Mouse (Mus musculus): Measurements from ENCODE around the gene Ccnd2.

Ccnd2 gene

DNA sequence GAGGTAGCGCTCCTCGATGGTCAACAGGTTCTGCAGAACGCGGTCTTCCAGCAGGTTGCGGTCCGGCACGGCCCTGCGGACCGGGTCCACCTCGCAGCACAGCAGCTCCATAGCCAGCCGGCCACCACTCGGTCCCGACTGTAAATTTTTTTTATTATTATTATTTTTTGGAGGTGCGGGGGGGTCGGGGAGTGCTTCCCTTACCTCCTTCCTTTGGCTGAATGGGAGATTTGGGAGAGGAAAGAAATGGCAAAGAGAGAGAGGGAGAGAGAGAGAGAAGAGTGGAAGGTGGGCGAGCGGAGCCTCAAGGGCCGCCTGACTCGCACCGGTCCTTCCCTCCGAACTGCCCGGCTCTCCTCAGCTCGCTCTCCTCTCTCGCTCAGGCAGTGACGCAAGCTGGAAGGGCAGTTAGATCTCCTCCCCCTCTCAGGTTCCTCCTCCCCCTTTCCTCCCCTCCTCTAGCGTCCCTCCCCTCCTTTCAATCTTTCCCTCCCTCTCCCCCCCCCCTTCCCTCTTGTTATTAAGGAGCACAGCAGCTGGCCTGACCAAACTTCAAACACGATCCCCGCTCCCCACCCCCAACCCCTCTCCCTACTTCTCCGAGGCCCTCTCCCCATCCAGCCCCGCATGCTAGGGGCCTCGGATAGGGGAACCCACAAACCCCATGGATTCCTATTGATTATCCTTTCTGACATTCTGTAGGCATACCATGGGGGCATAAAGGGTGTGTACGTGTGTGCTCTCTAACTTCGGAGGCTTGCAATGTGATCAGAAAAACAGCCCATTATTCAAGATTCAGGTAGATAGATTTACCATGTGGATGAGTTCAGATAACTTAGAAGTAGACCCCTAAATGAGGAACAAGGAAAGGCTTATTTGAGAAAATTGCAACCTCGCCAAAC, 1.1 kb downstream of the Ccnd2 start:
- ChIA-PET CTCF (interaction anchor here in 2 of 4 experiments (0.6 to 1.2 kb wide), 4 partner anchors 9 to 1844 kb away, joined by 3 to 7 read pairs (median 4); no protein-coding TSS in a partner anchor), POLR2A (interaction anchor here in 2 of 4 experiments (0.6 to 0.7 kb wide), 4 partner anchors 29 to 334 kb away, joined by 3 to 4 read pairs (median 3); partner anchors contain the start of gene Tigar (in 1 of the 2))

DNA sequence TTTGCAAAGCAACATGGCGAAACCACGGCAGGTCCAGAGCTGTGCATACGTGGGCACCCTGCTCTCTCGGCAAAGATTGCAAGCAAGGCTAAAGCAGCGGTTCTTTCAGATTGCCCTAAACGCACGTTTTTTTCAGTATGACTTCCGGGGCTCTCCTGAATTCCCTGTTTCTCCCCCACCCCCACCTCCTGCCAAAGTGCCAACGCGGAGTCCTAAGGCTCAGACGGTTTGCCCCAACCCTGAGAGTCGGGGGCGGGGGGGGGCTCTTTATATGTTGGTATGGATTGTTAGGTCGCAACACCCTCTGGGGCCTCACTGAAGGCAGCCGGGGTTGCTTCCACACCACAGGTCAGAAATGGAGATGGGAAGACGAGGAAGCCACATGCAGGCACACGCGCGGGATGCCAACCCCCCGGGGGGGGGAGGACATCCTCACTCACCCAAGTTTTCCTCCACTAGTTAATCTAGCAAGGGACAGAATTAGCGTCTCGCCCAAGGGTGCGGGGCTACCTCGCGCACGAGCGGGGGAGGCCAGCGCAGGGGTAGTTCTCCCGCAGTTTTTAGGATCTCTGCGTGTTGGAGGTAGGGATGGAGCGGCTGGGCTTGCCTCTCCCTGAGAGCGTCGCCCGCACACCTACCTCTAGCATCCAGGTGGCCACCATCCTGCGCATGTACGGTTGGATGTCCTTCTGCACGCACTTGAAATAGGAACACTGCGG, 1.9 kb downstream of the Ccnd2 start:
- CTCF ChIA-PET: interaction anchor here in 3 of 4 experiments (0.6 to 1.2 kb wide), 4 partner anchors 8 to 1527 kb away, joined by 3 to 7 read pairs (median 4); no protein-coding TSS in a partner anchor
- POLR2A ChIA-PET: interaction anchor here in 1 of 4 experiments (0.7 kb wide), 2 partner anchors 41 to 333 kb away, joined by 3 read pairs; partner anchors contain the start of gene Tigar

DNA sequence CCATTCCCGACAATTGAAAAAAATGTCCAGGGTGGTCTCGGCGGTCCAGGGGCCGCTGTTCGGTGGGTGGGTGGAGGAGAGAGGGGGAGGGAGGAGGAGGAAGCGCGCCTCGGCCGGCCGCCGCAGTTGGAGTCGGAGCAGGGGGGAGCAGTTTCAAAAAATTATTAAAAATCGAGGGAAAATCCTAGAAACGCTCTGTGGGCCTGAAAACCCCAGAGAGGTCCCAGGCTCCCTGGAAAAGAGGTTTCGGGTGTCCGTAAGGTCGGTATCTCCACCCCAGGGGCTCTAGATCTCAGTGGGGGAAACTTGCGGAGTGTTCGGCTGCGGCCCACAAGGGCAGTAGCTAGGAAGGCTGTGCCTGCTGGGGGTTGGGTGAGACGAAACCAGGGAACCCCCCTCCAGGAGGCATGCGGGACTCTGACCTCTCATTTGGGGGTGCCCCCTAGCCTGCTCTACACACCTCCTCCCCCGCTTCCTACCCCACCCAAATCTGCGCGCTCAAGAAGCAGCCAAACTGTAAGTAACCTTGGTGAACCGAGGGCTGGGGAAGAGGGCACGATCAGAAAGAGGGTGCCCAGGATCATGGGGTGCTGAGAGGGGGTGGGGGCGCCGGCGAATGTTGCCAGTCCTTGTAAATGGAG, 2.6 kb downstream of the Ccnd2 start:
- ChIA-PET CTCF (interaction anchor here in 1 of 4 experiments (0.6 kb wide), 1 partner anchor 127 kb away, joined by 4 read pairs; no protein-coding TSS in a partner anchor), POLR2A (interaction anchor here in 1 of 4 experiments (0.6 kb wide), 2 partner anchors 18 to 299 kb away, joined by 3 to 4 read pairs; no protein-coding TSS in a partner anchor)

DNA sequence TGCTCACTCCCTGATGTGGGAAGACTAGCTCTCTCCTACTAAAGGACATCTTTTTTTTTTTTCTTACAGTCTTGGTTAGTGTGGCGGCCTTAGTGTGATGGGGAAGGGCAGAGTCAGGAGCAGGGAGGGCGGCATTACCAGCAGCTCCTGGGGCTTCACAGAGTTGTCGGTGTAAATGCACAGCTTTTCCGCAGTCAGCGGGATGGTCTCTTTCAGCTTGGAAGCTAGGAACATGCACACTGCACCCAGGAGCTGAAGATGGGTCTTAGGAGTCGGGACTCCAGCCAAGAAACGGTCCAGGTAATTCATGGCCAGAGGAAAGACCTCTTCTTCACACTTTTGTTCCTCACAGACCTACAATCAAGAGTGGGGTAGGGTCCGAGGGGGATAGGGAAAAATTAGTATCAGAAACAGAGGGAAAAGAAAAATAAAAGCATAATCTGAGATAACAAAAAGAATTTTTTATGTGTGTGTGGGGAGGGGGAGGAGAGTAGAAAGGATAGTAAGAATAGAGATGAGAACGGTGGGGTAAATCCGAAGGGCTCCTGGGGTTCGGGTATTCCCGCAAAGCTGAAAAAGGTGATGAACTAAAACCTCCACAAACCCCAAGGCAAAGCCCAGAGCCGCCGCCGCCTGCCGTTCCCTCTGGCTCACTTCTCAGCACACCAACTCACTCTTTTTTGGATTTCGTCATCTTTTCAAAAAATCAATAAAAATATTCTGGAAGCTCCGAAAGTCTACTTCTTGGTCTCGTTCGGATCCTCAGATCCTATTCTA, 3.3 kb downstream of the Ccnd2 start:
- CTCF ChIA-PET: interaction anchor here (0.5 to 2.6 kb wide), 10 partner anchors 21 to 504 kb away, joined by 3 to 11 read pairs (median 5); partner anchors contain the start of gene Parp11 (in 1 of the 4)
- POLR2A ChIA-PET: interaction anchor here (0.6 to 0.9 kb wide), 8 partner anchors 18 to 1354 kb away, joined by 3 to 9 read pairs (median 4); partner anchors contain the start of gene Cracr2a (in 1 of the 4)

DNA sequence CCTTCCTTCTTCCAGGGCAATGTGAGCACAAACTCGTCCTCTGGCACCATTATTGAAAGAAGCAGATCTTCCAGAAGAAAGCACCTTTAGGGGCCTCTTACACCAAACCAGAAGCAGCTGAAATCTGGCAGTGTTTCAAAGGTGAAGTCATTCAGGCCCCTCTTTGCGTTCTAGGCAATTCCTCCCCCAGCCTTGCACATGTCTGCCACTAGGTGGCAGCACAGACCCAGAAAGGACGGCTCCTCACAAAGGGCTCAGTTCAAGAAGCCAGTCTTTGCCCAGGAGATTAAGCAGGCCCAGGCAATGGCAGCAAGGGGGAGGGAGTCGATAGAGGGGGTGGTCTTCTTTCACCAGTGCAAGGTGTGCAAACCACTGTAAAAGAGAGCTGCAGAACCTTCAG, 4.3 kb downstream of the Ccnd2 start:
- CTCF ChIA-PET: interaction anchor here in 3 of 4 experiments (0.6 to 2.6 kb wide), 8 partner anchors 39 to 539 kb away, joined by 3 to 7 read pairs (median 4); partner anchors contain the start of gene Tigar (in 1 of the 3)
- POLR2A ChIA-PET: interaction anchor here in 2 of 4 experiments (0.6 to 0.9 kb wide), 3 partner anchors 15 to 247 kb away, joined by 4 to 6 read pairs (median 4); no protein-coding TSS in a partner anchor

DNA sequence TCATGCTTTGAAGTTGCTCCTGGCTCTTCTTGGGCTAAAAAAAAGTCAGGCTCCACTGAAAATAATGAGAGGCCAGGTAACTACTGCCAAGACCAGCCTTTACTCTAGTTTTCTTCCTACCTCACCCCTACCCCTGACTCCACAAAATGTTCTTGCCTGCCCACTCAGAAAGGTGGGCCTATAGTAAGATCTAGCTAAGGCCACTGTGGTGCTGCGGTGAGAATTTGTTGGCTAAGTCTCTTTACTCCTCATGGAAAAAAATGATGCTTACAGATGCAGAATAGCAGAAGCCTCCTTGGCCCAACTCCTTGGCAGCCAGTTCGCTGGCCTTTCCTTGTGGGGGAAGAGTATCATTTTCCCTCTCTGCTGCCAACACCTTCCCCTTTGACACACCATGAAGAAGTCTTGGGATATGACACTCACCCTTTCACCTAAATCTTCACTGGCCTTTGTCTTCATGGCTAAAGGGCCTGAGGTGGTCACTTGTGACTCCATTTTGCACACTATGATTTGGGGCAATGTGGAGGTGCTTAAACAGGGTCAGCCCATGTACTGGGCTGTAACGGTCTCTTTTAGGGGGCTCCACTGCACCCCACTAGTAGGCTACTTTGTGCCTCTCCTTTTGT, 5.6 kb downstream of the Ccnd2 start:
- CTCF ChIA-PET: interaction anchor here (0.6 to 2.6 kb wide), 6 partner anchors 42 to 262 kb away, joined by 3 to 7 read pairs (median 5); no protein-coding TSS in a partner anchor

DNA sequence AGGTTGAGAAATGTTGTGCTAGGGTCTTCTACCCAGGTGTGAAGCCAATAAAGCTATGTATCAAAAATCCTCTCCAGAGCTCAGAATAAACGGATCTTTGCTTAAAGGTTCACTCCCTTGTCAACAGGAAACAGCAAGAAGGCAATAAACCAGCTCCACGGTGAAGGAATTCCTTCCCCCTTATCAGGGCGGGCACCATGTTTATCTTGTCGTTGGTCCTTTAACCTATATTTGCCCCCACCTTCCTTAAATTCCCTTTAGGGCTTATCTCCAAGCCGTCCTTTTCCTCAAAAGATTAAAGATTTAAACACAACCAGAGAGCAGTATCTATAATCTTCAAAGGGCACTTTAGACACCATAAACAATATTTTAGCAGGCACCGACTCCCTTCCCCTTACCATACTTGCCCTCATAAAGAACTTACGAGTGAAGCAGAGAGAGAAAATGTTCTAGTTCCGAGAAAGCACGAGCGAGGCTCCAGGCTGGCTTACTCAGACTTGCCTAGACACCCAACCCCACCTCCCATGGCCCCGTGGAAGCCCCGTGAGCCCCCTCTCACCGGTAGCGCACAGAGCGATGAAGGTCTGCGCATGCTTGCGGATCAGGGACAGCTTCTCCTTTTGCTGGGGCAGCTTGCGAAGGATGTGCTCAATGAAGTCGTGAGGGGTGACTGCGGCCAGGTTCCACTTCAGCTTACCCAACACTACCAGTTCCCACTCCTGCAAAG, 6.4 kb downstream of the Ccnd2 start:
- POLR2A ChIA-PET: interaction anchor here in 1 of 4 experiments (0.7 kb wide), 1 partner anchor 268 kb away, joined by 4 read pairs; no protein-coding TSS in a partner anchor
- CTCF ChIA-PET: interaction anchor here in 2 of 4 experiments (0.6 to 2.6 kb wide), 2 partner anchors 126 to 173 kb away, joined by 4 to 7 read pairs; no protein-coding TSS in a partner anchor

More for the DNA sequence above, 5.6 kb downstream of the Ccnd2 start:
- POLR2A ChIA-PET: interaction anchor here in 1 of 4 experiments (0.6 to 0.9 kb wide), 3 partner anchors 56 to 354 kb away, joined by 3 read pairs; no protein-coding TSS in a partner anchor

DNA sequence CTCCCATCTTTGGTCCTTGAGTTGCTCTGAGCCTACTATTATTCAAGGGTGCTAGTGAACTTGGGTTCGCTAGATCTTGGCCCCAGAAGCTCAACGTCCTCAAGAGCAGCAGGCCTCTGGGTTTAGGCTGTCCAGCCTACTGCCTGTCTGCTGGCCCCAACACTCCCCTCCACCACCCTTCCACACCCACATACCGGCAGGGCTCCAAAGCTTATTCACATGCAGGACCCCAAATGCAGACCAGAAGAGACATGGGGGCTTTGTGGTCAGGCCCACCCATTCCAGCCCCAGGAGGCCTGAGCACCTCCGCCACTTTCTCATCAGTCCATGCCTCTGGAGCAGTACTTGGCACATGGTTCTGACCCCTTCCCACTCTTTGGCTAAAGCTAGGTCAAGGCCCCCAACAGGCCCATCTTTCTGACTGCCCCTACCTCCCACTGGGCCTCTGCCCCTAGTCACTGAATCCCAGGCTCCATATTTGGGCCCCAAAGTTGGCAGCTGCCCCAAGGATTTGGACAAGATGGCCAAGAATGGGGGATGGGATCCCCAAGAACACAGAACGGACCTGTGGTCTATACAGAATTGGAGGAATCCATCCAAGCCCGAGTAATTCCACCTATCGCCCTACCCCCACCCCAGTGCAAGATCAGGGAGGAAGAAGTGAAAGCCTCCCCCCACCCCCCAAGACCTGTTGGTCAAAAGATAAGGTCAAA, 8.3 kb downstream of the Ccnd2 start:
- POLR2A ChIA-PET: interaction anchor here in 2 of 4 experiments (0.7 to 1.4 kb wide), 4 partner anchors 9 to 309 kb away, joined by 3 to 6 read pairs (median 4); no protein-coding TSS in a partner anchor

DNA sequence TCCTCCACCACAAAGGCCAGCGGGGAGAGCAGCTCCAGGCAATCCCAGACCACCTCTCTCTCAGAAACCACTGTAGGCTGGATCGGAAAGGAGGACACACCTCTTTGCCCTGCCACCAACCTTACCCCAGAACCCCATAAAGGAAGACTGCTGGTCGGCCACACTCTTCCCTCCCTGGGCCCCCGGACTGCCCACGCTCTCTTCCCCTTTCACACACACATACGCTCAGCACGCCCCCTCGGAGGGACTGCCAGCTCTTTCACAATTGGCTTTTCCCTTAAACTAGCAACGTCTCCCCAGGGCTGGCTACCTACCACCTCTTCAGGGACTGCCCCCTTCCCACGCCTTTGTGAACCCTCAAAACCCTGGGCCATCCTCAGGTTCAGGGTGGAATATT, 8.9 kb downstream of the Ccnd2 start:
- POLR2A ChIA-PET: interaction anchor here in 3 of 4 experiments (0.5 to 1.5 kb wide), 7 partner anchors 10 to 266 kb away, joined by 3 to 8 read pairs (median 3); partner anchors contain the start of gene Tigar (in 1 of the 3)
- CTCF ChIA-PET: interaction anchor here (0.6 to 2.4 kb wide), 11 partner anchors 12 to 303 kb away, joined by 3 to 16 read pairs (median 4); partner anchors contain the start of genes Parp11 (in 2 of the 4) and Tigar (in 1 of the 4)

More for the DNA sequence above, 8.3 kb downstream of the Ccnd2 start:
- CTCF ChIA-PET: interaction anchor here in 3 of 4 experiments (0.5 to 2.4 kb wide), 5 partner anchors 13 to 302 kb away, joined by 3 to 12 read pairs (median 6); partner anchors contain the start of gene Parp11 (in 1 of the 3)

DNA sequence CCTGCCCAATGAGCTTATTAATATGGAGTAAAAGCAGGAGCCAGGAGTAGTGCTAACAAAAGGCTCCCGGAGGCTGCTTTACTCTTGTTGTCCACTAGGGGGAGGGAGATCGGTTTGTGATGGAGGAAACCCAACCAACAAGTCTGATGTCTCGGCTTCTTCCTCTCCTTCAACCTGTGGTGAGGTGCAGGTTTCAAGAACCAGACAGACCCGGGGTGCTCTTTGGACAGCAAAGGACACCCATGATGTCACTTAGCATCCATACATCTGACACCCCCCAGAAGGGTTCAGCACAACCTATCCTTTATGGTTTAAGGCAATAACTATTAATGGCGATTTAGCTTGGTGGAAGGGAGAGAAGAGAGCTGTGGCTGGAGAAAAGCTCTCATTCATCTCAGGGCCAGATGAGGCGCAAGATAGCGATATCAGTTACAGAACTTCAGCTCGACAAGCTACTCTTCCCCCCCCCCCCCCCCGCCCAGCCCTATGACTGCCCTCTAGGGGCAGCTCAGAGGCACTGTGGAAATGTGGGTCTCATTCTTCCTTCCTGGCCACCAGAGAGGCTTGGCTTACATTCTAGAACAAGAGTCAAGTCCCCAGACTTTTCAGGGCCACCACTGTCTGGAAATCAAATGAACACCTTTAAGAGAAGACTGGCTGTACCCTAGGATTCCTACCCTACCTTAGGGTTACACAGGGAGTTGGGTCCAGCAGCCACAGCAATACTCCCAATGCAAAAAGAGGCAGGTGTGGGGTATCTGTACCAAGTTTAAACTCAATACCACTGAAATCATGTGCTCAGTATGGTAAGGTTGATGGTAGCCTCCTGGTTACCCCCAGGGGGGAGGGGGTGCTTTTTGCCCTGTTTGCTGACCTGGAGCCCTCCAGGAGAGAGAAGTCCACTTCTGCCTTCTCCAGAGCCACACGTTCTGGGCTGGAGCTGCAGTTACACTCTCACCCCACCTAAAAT, 9.6 kb downstream of the Ccnd2 start:
- POLR2A ChIA-PET: interaction anchor here in 3 of 4 experiments (0.5 to 1.5 kb wide), 13 partner anchors 9 to 558 kb away, joined by 3 to 8 read pairs (median 4); partner anchors contain the start of genes Tigar (in 2 of the 3) and Ccnd2 (in 1 of the 3)

DNA sequence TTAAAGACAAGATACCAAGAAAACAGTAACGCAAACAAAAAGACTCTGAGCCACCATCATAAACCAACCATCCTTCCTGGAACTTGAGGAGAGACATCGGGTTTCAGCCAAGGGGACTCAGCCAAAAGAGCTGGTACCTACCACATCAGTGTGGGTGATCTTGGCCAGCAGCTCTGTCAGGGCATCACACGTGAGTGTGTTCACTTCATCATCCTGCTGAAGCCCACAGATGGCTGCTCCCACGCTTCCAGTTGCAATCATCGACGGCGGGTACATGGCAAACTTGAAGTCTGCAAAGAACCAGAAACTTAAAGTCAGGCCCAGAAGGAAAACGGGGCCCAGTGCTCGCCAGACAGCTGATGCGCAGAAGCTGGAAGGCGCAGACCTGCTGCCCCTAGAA, 13.0 kb downstream of the Ccnd2 start:
- ChIA-PET CTCF (no interaction called here), POLR2A (interaction anchor here in 1 of 4 experiments (0.7 kb wide), 1 partner anchor 1789 kb away, joined by 7 read pairs; no protein-coding TSS in a partner anchor)

More for the DNA sequence above, 9.6 kb downstream of the Ccnd2 start:
- CTCF ChIA-PET: interaction anchor here (0.5 to 2.4 kb wide), 53 partner anchors 9 to 578 kb away, joined by 3 to 16 read pairs (median 3); partner anchors contain the start of genes Parp11 (in 3 of the 4), D6Wsu163e (in 1 of the 4), Rad51ap1 (in 1 of the 4) and Tigar (in 1 of the 4)

DNA sequence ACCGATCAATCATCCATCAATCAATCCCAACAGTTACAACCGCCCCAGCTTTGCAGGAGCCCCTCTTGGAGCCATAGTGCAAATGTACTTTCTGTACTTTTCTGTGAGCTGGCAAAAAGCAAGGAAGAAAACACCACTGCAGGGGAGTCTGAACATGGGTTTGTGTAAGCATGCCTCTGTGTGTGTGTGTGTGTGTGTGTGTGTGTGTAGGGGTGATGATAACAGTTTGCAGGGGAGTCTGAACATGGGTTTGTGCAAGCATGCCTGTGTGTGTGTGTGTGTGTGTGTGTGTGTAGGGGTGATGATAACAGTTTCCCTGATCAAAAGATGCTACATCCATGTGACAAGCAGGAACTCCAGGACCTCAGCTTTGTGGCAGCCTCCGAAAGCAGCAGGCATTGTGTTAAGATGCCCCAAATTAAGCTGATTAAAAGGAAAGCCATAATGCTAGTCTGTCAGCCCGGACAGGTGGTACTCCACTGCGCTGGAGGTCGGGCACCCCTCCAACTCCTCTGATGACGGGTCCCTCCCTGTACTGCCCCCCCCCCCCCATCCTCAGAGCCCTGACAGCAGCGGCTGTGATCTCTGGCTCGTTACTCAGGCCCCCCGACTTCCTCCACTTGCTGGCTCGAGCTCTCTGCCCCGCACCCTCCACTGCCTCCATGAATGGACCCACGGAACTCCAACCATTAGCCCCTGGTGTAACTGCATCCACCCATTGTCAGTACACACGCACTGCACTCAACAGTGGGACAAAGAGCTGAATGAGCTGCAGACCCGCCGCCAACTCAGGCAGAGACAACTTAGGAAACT, 18.4 kb downstream of the Ccnd2 start:
- POLR2A ChIA-PET: interaction anchor here in 3 of 4 experiments (0.7 to 2.0 kb wide), 3 partner anchors 8 to 33 kb away, joined by 3 to 6 read pairs (median 3); partner anchors contain the start of gene Tigar (in 1 of the 3)
- CTCF ChIA-PET: interaction anchor here in 3 of 4 experiments (0.6 to 2.7 kb wide), 6 partner anchors 8 to 806 kb away, joined by 4 to 10 read pairs (median 5); partner anchors contain the start of gene Parp11 (in 1 of the 3)

Data from embryonic stem cell, embryonic (primary cell).